Mouse (Mus musculus) megakaryocyte, embryonic 14.5 days (primary cell): Measurements from ENCODE around the gene Sqstm1.

Source experiments
- FLI1 ChIP-seq: IDR thresholded peaks from 2 replicates; pipeline ENCODE4 v1.6.1; 2012; ENCODE audit warnings: low read length, inconsistent platforms, mixed read lengths
- GATA1 ChIP-seq: IDR thresholded peaks from 3 replicates; pipeline ENCODE4 v1.6.1; 2012; ENCODE audit warnings: mixed read lengths, low read length, inconsistent platforms, borderline replicate concordance

GRCm38 (mm10) chr11:50252684-50253265, 42.1 kb upstream of the Sqstm1 start:
- TF ChIP-seq GATA1 (no peak), FLI1 (no peak)
